Mouse (Mus musculus) hindbrain, postnatal 0 days (tissue): ENCODE results near the gene Usp45. TPM values are rescaled to one million over a fixed set of nuclear protein-coding genes. Genes with fewer than 3 reads are reported as not detected.
A peak's percentile ranks its signal among the peaks of the same experiment; 100 is the strongest.

Experiments
- ATAC-seq: fragments of 200-750 bp; cut with Nextera tagmentation; 2 replicates; pipeline ENCODE4 v1.8.0; 2017; ENCODE audit warnings: mild to moderate bottlenecking, moderate TSS enrichment, moderate library complexity
- DNase-seq: peaks from one replicate; pipeline ENCODE4 v3.0.0-alpha.2; 2015; ENCODE audit warnings: low spot score
- H3K27ac ChIP-seq: fragments of 300-500 bp; sonication (generic); 2 replicates; pipeline ENCODE4 v1.5.1; 2014; ENCODE audit warnings: mild to moderate bottlenecking
- H3K27me3 ChIP-seq: fragments of 300-500 bp; sonication (generic); 2 replicates; pipeline ENCODE4 v1.6.1; 2014; ENCODE audit warnings: low read length, mixed read lengths; ENCODE audit not compliant: insufficient read depth
- H3K36me3 ChIP-seq: fragments of 300-500 bp; sonication (generic); 2 replicates; pipeline ENCODE4 v1.6.1; 2014; ENCODE audit warnings: low read length, mixed read lengths; ENCODE audit not compliant: insufficient read depth
- H3K4me1 ChIP-seq: fragments of 300-500 bp; sonication (generic); 2 replicates; pipeline ENCODE4 v1.6.1; 2014; ENCODE audit warnings: antibody characterized with exemption, low read length, mixed read lengths; ENCODE audit not compliant: insufficient read depth
- H3K4me2 ChIP-seq: fragments of 300-500 bp; sonication (generic); 2 replicates; pipeline ENCODE4 v1.6.1; 2014; ENCODE audit warnings: low read depth, mild to moderate bottlenecking, low read length, moderate library complexity, mixed read lengths
- H3K4me3 ChIP-seq: fragments of 300-500 bp; sonication (generic); 2 replicates; pipeline ENCODE4 v1.5.1; 2014; ENCODE audit warnings: low read length
- H3K9ac ChIP-seq: fragments of 300-500 bp; sonication (generic); replicated peaks from 2 replicates; pipeline ENCODE4 v1.6.1; 2014; ENCODE audit warnings: mild to moderate bottlenecking, low read length, moderate library complexity, mixed read lengths
- H3K9me3 ChIP-seq: fragments of 300-500 bp; sonication (generic); 2 replicates; pipeline ENCODE4 v1.6.1; 2016; ENCODE audit warnings: low read length, mixed read lengths
- CTCF ChIP-seq: IDR thresholded peaks from 2 replicates; pipeline ENCODE4 v1.5.1; 2016; ENCODE audit warnings: antibody characterized with exemption, control low read depth, low read depth
- WGBS: fragments of 180-500 bp; shearing (Covaris S2); extraction: QIAGEN DNeasy Blood & Tissue Kit; methylation state at CpG from one replicate; pipeline ENCODE4 v1.1.7; 2014; 5-methylcytosine and 5-hydroxymethylcytosine counted together
- polyA plus RNA-seq: library from polyadenylated mRNA; unstranded; fragments of >200 nt; fragmentation: Nextera tagmentation; extraction: Ambion mirVana; gene quantifications from 2 replicates; pipeline ENCODE4 v1.2.1, GENCODE M21; 2015
- total RNA-seq: library from RNA; depleted of rRNA; stranded (reverse); fragments of >200 nt; gene quantifications from 2 replicates; pipeline ENCODE4 v1.2.3, GENCODE M21; 2014

The Usp45 gene
- total and polyA plus RNA-seq, 2 experiments from 2014 or later: 4.2 to 8.5 TPM

DNA sequence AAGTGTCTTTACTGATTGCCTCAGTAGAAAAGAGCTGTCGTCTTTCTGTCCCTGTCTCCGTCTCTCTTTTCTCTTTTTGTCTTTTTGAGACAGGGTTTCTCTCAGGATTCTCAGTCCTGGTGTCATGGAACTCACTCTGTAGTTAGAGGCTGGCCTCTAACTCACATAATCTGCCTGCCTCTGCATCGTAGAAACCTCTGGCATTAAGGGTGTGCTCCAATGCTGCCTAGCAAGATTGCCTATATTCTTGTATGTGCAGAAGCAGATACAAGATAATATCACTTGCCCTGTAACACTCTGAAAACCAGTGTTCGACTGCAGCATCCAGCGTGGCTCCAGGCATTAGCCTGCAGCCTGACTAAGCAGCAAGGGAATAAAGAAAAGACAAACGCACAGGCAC, 21.9 kb downstream of the Usp45 start:
- Histone ChIP-seq H3K9me3 (no peaks in the 10 kb centered on the region), H3K9ac (no peak overlapping the region), H3K4me3 (no peak overlapping the region), H3K4me1 (no peaks in the 10 kb centered on the region), H3K36me3 (peaks cover 18% of the 10 kb centered on the region), H3K27ac (no peak overlapping the region), H3K27me3 (no peaks in the 10 kb centered on the region), H3K4me2 (no peak overlapping the region)
- no peak for TF ChIP-seq CTCF
- no peak for DNase-seq
- ATAC-seq: no peak
- WGBS: 81% methylated on average over 6 of the region's 6 CpGs

- Histone ChIP-seq H3K4me1 (no peaks in the 10 kb centered on the region), H3K27me3 (no peaks in the 10 kb centered on the region), H3K9ac (no peak overlapping the region), H3K9me3 (no peaks in the 10 kb centered on the region), H3K4me3 (no peak overlapping the region), H3K36me3 (peaks cover 10% of the 10 kb centered on the region), H3K4me2 (no peak overlapping the region), H3K27ac (no peak overlapping the region)
- 0 out of 2 replicates have a peak, but pooled peaks have one; percentile 32 for ATAC-seq
- no peak for TF ChIP-seq CTCF
- 75% methylated on average over 4 of the region's 4 CpGs for WGBS
- peak; percentile 41 for DNase-seq
These were observed 22.9 kb downstream of the Usp45 start for GRCm38 (mm10) chr4:21789836-21790235.

- H3K9ac ChIP-seq: no peak overlapping the region
- H3K4me2 ChIP-seq: no peak overlapping the region
- DNase-seq (peak; percentile 60), ATAC-seq (peak; percentile 58)
- H3K27me3 ChIP-seq: no peaks in the 10 kb centered on the region
- no peak overlapping the region for H3K27ac ChIP-seq
- no peaks in the 10 kb centered on the region for H3K9me3 ChIP-seq
- TF ChIP-seq CTCF: no peak
- H3K4me3 ChIP-seq: no peak overlapping the region
- peaks cover 2% of the 10 kb centered on the region; the same call in 1 of the 2 replicates for H3K36me3 ChIP-seq
- WGBS: 43% methylated on average over 3 of the region's 3 CpGs
- no peaks in the 10 kb centered on the region for H3K4me1 ChIP-seq
These were observed 26.7 kb downstream of the Usp45 start for GRCm38 (mm10) chr4:21793631-21794030.

- no peak for TF ChIP-seq CTCF
- Histone ChIP-seq H3K27me3 (no peaks in the 10 kb centered on the region), H3K9me3 (no peaks in the 10 kb centered on the region), H3K4me1 (no peaks in the 10 kb centered on the region), H3K4me3 (no peak overlapping the region), H3K36me3 (peaks cover 37% of the 10 kb centered on the region), H3K4me2 (no peak overlapping the region), H3K27ac (no peak overlapping the region), H3K9ac (no peak overlapping the region)
- ATAC-seq: no peak
- 100% methylated on average over 1 of the region's 1 CpGs for WGBS
- no peak for DNase-seq
These were observed 34.1 kb downstream of the Usp45 start for GRCm38 (mm10) chr4:21801013-21801412.

DNA sequence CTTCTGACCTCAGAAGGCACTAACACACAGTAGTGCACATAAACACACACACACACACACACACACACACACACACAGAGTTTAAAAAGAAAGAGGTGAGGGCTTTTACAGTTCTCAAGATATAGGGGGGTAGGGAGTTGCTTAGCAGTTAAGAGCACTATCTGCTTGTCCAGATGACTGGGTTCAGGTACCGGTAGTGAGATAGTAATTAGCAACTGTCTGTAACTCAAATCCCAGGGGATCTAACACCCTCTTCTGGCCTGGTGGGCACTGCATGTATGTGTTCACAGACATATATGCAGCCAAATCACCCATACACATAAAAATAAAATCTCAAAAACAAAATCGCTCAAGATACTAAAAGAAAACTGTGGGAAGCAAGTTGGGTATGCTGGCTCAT, 34.7 kb downstream of the Usp45 start:
- Histone ChIP-seq H3K36me3 (peaks cover 37% of the 10 kb centered on the region), H3K27ac (no peak overlapping the region), H3K27me3 (no peaks in the 10 kb centered on the region), H3K9me3 (no peaks in the 10 kb centered on the region), H3K4me1 (no peaks in the 10 kb centered on the region), H3K4me3 (no peak overlapping the region), H3K4me2 (no peak overlapping the region), H3K9ac (no peak overlapping the region)
- TF ChIP-seq CTCF: no peak
- ATAC-seq (no peak), DNase-seq (no peak)
- WGBS: 92% methylated on average over 2 of the region's 2 CpGs

DNA sequence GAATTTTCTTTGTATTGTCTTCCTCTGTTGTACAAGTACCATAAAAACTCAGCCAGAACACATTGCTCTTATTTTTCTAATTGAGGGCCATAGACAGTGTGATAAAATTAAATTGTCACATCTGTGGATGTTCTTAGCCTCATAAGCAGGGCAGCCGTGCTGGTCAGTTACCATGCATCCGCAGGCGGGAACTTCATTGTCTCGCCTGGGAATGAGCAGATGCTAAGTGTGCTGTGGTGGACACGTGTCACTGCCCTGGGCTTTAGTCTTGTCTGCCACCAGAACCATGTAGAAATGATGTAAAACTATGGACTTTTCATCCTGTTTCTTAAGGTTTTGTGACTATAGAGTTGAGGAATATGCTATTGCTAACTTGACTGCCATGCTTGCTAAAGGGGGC, 40.2 kb downstream of the Usp45 start:
- no peaks in the 10 kb centered on the region for H3K4me1 ChIP-seq
- ATAC-seq (0 out of 2 replicates have a peak, but pooled peaks have one; percentile 43), DNase-seq (no peak)
- no peaks in the 10 kb centered on the region for H3K27me3 ChIP-seq
- H3K4me3 ChIP-seq: no peak overlapping the region
- H3K9ac ChIP-seq: no peak overlapping the region
- TF ChIP-seq CTCF: no peak
- peaks cover 19% of the 10 kb centered on the region; the same call in 1 of the 2 replicates for H3K36me3 ChIP-seq
- no peak overlapping the region for H3K27ac ChIP-seq
- no peak overlapping the region for H3K4me2 ChIP-seq
- WGBS: 46% methylated on average over 5 of the region's 5 CpGs
- no peaks in the 10 kb centered on the region for H3K9me3 ChIP-seq

- no peak for TF ChIP-seq CTCF
- Histone ChIP-seq H3K4me2 (no peak overlapping the region), H3K9ac (no peak overlapping the region), H3K36me3 (peaks cover 14% of the 10 kb centered on the region; the same call in 1 of the 2 replicates), H3K9me3 (no peaks in the 10 kb centered on the region), H3K4me3 (no peak overlapping the region), H3K27ac (no peak overlapping the region), H3K4me1 (no peaks in the 10 kb centered on the region), H3K27me3 (no peaks in the 10 kb centered on the region)
- 93% methylated on average over 3 of the region's 3 CpGs for WGBS
- ATAC-seq: no peak
- DNase-seq: no peak
These were observed 43.7 kb downstream of the Usp45 start for GRCm38 (mm10) chr4:21810608-21811007.
